Mouse (Mus musculus) intestine, embryonic 14.5 days (tissue): Measurements from ENCODE around the gene Slc7a11. TPM values are rescaled to one million over a fixed set of nuclear protein-coding genes. Genes with fewer than 3 reads are reported as not detected.

Experiments
- ATAC-seq: fragments of 200-750 bp; cut with Nextera tagmentation; replicated peaks from 2 replicates; pipeline ENCODE4 v1.8.0; 2017; ENCODE audit warnings: low read depth, moderate number of reproducible peaks, moderate TSS enrichment, moderate library complexity; ENCODE audit not compliant: low FRiP score, low TSS enrichment
- DNase-seq: peaks from one replicate; pipeline ENCODE4 v3.0.0-alpha.2; 2018; ENCODE audit warnings: low spot score
- H3K27ac ChIP-seq: fragments of 300-500 bp; sonication (generic); 2 replicates; pipeline ENCODE4 v1.5.1; 2014; ENCODE audit warnings: low read depth, mild to moderate bottlenecking, control low read depth
- H3K27me3 ChIP-seq: fragments of 300-500 bp; sonication (generic); replicated peaks from 2 replicates; pipeline ENCODE4 v1.6.1; 2014; ENCODE audit warnings: low read length, control low read depth; ENCODE audit not compliant: control insufficient read depth, insufficient read depth
- H3K36me3 ChIP-seq: fragments of 300-500 bp; sonication (generic); 2 replicates; pipeline ENCODE4 v1.6.1; 2014; ENCODE audit warnings: low read length, control low read depth; ENCODE audit not compliant: control insufficient read depth, insufficient read depth
- H3K4me1 ChIP-seq: fragments of 300-500 bp; sonication (generic); replicated peaks from 2 replicates; pipeline ENCODE4 v1.6.1; 2014; ENCODE audit warnings: low read length, control low read depth, mixed read lengths; ENCODE audit not compliant: control insufficient read depth, insufficient read depth
- H3K4me2 ChIP-seq: fragments of 300-500 bp; sonication (generic); 2 replicates; pipeline ENCODE4 v1.6.1; 2014; ENCODE audit warnings: low read length
- H3K4me3 ChIP-seq: fragments of 300-500 bp; sonication (generic); 2 replicates; pipeline ENCODE4 v1.5.1; 2014; ENCODE audit warnings: low read depth, low read length, control low read depth, mixed read lengths
- H3K9ac ChIP-seq: fragments of 300-500 bp; sonication (generic); 2 replicates; pipeline ENCODE4 v1.6.1; 2014; ENCODE audit warnings: mild to moderate bottlenecking, low read length
- H3K9me3 ChIP-seq: fragments of 300-500 bp; sonication (generic); 2 replicates; pipeline ENCODE4 v1.6.1; 2016; ENCODE audit warnings: low read length, control low read depth; ENCODE audit not compliant: control insufficient read depth
- WGBS: fragments of 180-500 bp; shearing (Covaris S2); extraction: QIAGEN DNeasy Blood & Tissue Kit; methylation state at CpG from one replicate; pipeline ENCODE4 v1.1.7; 2014; 5-methylcytosine and 5-hydroxymethylcytosine counted together
- polyA plus RNA-seq: library from polyadenylated mRNA; unstranded; fragments of >200 nt; fragmentation: Nextera tagmentation; extraction: Ambion mirVana; gene quantifications from 2 replicates; pipeline ENCODE4 v1.2.1, GENCODE M21; 2014

Gene Slc7a11
- polyA plus RNA-seq, 1 experiment from 2014 or later: 0.24 TPM

DNA sequence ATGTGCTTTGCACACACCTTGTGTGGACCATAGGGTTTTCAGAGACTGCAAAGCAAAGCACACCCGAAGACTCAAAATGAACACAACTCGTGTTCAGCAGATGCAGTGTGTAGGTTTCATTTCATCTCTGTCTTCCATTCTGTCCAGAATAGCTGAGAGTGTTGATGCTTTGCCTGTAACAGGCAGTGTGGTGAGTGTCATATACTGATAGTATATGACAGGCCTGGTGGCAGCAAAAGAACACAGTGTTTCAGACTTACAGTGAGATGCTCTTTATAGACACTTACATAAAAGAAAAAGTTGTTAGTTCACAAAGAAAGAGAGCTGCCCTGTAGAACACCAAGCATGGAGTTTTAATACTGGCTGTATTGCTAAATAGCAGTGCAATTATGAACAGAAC lies 505.8 kb downstream of the Slc7a11 start:
- ATAC-seq (no peak), DNase-seq (no peak)
- H3K4me1 ChIP-seq: no peaks in the 10 kb centered on the region
- H3K4me2 ChIP-seq: no peak overlapping the region
- H3K27me3 ChIP-seq: no peaks in the 10 kb centered on the region
- H3K9me3 ChIP-seq: no peaks in the 10 kb centered on the region
- H3K4me3 ChIP-seq: no peak overlapping the region
- WGBS: 72% methylated on average over 2 of the region's 2 CpGs
- H3K36me3 ChIP-seq: no peaks in the 10 kb centered on the region
- H3K9ac ChIP-seq: no peak overlapping the region
- no peak overlapping the region for H3K27ac ChIP-seq

DNA sequence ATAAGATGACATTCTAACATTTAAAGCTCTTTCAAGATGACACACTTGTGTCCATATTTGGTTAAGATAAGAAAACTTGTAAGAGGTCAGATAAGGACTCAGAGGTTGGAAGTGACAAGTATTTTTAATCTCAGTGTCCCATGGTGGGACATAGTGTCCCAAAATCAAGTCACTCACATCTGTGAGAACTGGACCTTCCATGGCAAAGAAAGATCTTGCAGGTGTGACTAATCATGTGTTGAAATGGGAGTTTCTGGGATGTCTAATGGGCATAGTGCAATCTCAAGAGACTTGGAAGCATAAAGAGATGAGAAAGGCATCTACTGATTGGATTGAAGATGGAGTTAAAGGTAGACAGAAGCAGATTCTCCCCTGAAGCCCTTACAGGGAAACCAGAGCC lies 513.9 kb downstream of the Slc7a11 start:
- ATAC-seq (no peak), DNase-seq (no peak)
- no peaks in the 10 kb centered on the region for H3K27me3 ChIP-seq
- H3K27ac ChIP-seq: no peak overlapping the region
- H3K36me3 ChIP-seq: no peaks in the 10 kb centered on the region
- no peaks in the 10 kb centered on the region for H3K4me1 ChIP-seq
- H3K4me2 ChIP-seq: no peak overlapping the region
- H3K9ac ChIP-seq: no peak overlapping the region
- no peaks in the 10 kb centered on the region for H3K9me3 ChIP-seq
- H3K4me3 ChIP-seq: no peak overlapping the region

DNA sequence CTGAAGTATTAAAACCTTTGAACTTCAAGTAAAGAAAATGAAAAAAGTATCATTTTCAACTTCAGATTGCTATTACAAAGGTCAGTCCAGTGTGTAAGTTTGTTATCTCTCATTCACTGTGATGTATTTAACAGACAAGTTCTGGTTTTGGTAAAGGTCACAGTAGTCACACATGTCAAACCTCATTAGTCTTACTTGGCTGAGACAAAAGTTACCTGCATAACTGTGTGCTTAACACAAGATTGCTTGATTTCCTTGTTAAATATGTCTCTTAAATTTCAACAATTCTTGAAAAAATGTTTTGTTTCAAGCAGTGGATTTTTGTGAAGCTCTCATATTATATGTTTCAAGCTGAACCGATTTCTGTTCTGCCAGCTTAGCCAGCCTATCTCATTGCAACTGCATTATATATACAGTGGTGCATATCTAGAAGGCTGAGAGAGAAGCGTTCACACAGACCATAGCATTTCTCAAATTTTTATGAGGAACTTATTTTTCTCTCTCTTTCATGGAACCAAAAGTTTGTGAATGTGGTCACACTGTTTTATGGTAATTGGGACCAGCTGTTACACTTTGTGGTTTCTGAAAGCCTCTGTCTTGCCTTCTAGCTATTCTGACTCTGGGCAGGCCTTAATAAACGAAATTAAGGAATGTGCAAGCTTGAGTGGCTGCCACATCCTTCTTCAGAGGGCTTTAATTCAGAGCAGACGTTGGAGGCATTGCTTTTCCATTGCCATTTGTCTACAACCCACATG lies 514.7 kb downstream of the Slc7a11 start:
- no peak overlapping the region for H3K4me2 ChIP-seq
- H3K9ac ChIP-seq: no peak overlapping the region
- no peaks in the 10 kb centered on the region for H3K4me1 ChIP-seq
- H3K27me3 ChIP-seq: no peaks in the 10 kb centered on the region
- no peaks in the 10 kb centered on the region for H3K36me3 ChIP-seq
- WGBS: 20% methylated on average over 4 of the region's 4 CpGs
- H3K27ac ChIP-seq: no peak overlapping the region
- no peaks in the 10 kb centered on the region for H3K9me3 ChIP-seq
- ATAC-seq (no peak), DNase-seq (no peak)
- H3K4me3 ChIP-seq: no peak overlapping the region

DNA sequence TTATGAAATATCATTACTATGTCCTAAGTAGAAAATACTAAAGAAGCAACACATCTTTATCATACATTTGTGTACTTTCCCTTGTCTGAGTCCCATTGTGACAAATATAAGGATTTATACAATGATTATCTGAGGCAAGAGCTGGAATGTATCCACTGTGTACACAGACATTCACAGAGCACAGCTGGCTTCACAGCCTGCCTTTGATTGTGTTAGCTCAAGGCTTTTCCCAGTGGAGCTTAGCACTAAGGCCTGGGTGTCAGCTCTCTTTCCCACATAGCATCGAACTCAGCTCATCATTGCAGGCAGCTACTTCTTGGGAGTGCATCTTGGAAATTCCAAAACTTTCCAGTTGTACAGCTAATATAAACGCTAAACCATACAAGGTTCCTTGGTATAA lies 529.5 kb downstream of the Slc7a11 start:
- H3K36me3 ChIP-seq: no peaks in the 10 kb centered on the region
- H3K4me1 ChIP-seq: peaks cover under 1% of the 10 kb centered on the region; the same call in 1 of the 2 replicates
- no peak for DNase-seq
- H3K9me3 ChIP-seq: no peaks in the 10 kb centered on the region
- WGBS: 27% methylated on average over 2 of the region's 2 CpGs
- H3K27me3 ChIP-seq: no peaks in the 10 kb centered on the region
- ATAC-seq: no peak; the same call in 1 of the 2 replicates
- no peak overlapping the region for H3K4me2 ChIP-seq
- peak overlapping the region; percentile 6; the same call in 1 of the 2 replicates for H3K27ac ChIP-seq
- no peak overlapping the region for H3K9ac ChIP-seq
- no peak overlapping the region for H3K4me3 ChIP-seq

DNA sequence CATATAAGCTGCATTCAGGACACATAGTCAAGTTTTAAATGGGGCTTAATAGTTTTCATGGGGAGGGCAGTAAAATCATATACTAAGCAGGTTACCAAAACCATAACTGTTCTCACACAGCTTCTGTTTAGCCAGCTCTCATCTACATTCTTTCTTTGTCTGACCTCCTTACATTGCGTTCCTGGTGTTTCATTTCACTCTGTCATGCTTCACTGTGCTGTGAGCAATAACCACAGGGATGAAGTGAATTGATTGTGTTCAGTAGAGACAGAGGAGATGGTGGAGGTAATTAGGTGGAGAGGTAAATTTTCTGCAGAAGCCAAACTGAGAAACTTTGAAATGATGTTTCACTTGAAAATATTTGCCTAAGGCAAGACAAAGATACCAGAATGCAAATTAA lies 532.5 kb downstream of the Slc7a11 start:
- Histone ChIP-seq H3K9ac (no peak overlapping the region), H3K9me3 (no peaks in the 10 kb centered on the region), H3K4me1 (peaks cover 12% of the 10 kb centered on the region), H3K27ac (no peak overlapping the region), H3K4me3 (no peak overlapping the region), H3K4me2 (no peak overlapping the region), H3K27me3 (no peaks in the 10 kb centered on the region), H3K36me3 (no peaks in the 10 kb centered on the region)
- 49% methylated on average over 1 of the region's 1 CpGs for WGBS
- DNase-seq (no peak), ATAC-seq (no peak)

DNA sequence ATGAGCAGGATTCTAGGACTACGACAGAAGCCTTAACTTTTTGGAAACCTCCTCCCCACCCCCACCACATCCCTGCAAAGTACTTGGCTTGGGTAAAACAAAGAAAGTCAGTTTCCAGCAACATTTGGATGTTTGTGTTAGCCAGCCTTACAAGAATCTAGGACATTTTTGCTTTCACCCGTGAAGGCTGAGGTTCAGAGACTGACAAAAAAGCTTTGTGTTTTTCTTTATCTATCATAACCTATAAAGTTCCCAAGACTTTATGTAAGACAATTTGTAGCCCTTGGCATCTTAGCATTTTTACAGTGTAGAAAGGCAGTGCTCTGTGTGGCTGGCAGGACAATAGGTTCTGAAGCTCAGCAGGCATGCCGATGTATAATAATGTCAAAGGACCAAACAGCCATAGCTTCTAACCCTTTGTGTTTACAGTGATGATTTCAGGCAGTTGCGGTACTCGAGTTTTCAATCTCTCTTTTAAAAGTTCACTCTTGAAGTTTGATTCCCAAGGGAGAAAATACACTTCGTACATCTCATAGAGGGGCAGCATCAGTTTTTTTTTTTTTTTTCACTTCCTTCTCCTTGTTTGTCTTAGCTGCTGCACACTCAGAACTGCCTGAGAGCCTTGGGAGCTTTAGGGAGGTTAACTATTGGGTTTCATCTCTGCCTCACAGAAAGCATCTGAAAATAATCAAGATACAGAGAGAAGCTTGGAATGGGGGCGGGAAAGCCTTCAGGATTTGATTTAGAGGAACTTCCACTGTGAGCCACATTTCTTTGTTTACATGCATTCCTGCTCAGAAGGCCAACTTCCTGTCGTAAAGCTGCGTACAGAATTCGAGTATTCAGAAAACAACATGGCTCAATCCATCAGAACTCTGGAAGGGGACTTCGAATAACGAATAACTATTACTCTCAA lies 534.7 kb downstream of the Slc7a11 start:
- Histone ChIP-seq H3K4me3 (no peak overlapping the region), H3K4me2 (peak overlapping the region; percentile 20), H3K27me3 (no peaks in the 10 kb centered on the region), H3K9ac (no peak overlapping the region), H3K4me1 (peaks cover 12% of the 10 kb centered on the region), H3K36me3 (no peaks in the 10 kb centered on the region), H3K27ac (peak overlapping the region; percentile 80), H3K9me3 (no peaks in the 10 kb centered on the region)
- 28% methylated on average over 12 of the region's 12 CpGs for WGBS
- ATAC-seq (no peak), DNase-seq (peak; percentile 54)

DNA sequence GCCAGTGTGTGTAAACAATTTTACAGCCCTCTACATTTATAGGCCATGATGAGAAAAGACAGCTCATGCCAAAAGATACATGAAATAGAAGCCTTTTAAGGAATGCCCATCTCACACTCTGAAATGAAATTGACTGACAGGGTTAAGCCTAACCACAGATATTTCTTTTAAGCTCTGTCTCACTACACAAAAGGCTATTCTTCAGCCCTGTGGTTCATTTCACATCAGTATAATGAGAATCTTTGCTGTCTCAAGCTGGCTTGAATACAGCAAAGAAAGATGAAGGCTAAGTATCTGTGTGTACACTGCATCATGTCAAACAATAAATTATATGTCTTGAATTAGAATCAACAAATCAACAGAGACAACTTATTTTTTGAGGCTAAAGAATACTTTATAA lies 549.5 kb downstream of the Slc7a11 start:
- no peak overlapping the region for H3K9ac ChIP-seq
- ATAC-seq: no peak
- no peaks in the 10 kb centered on the region for H3K27me3 ChIP-seq
- no peak overlapping the region for H3K27ac ChIP-seq
- no peak for DNase-seq
- H3K4me1 ChIP-seq: no peaks in the 10 kb centered on the region
- no peaks in the 10 kb centered on the region for H3K9me3 ChIP-seq
- H3K4me3 ChIP-seq: no peak overlapping the region
- H3K36me3 ChIP-seq: no peaks in the 10 kb centered on the region
- H3K4me2 ChIP-seq: no peak overlapping the region

DNA sequence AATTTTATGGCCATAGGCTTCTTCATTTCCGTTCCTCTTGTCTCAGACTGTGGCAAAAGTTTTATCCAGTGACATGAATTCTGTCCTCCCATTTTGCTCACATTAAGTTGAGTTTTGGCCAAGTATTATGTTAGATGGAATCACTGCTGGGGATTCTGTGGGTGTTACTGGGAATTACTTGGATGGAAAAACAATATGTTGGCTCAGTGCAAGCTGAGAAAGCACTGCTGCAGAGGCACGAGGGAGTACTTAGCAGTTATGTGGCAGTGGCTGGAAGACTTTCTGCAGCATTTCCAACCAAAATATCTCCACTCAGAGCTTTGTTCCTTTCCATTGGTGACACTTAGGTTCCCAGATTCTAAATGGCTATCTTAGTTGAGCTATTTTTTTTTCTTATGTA lies 556.1 kb downstream of the Slc7a11 start:
- no peaks in the 10 kb centered on the region for H3K9me3 ChIP-seq
- no peak for ATAC-seq
- H3K4me1 ChIP-seq: no peaks in the 10 kb centered on the region
- 80% methylated on average over 2 of the region's 2 CpGs for WGBS
- no peak for DNase-seq
- no peak overlapping the region for H3K4me3 ChIP-seq
- no peak overlapping the region for H3K4me2 ChIP-seq
- no peak overlapping the region for H3K27ac ChIP-seq
- H3K9ac ChIP-seq: no peak overlapping the region
- H3K36me3 ChIP-seq: no peaks in the 10 kb centered on the region
- no peaks in the 10 kb centered on the region for H3K27me3 ChIP-seq
